Mouse (Mus musculus) CH12.LX (cell line): ENCODE measurements around the gene Pax4. TPM values are rescaled to one million over a fixed set of nuclear protein-coding genes. Genes with fewer than 3 reads are reported as not detected.

Source experiments
- DNase-seq: peaks from one replicate; pipeline ENCODE4 v3.0.0-alpha.2; 2013; ENCODE audit errors: extremely low read depth
- H3K27ac ChIP-seq: 2 replicates; pipeline ENCODE4 v1.5.1; 2012; ENCODE audit warnings: low read depth, mild to moderate bottlenecking, control low read depth, moderate library complexity; ENCODE audit not compliant: insufficient read depth
- H3K27me3 ChIP-seq: replicated peaks from 2 replicates; pipeline ENCODE3; 2012; ENCODE audit warnings: inconsistent platforms
- H3K36me3 ChIP-seq, 2 experiments: replicated peaks in 1 of 2; 2 replicates each; pipeline versions ENCODE3 to v1.6.1; 2012; ENCODE audit warnings: inconsistent platforms in 1 of 2, low read length in 1 of 2, mild to moderate bottlenecking in 1 of 2, mixed read lengths in 1 of 2, moderate library complexity in 1 of 2; ENCODE audit not compliant: control insufficient read depth in 1 of 2, insufficient read depth in 1 of 2
- H3K4me1 ChIP-seq, 2 experiments: 2 replicates each; pipeline ENCODE4 v1.6.1; 2012; ENCODE audit warnings: inconsistent platforms in 1 of 2, moderate library complexity in 1 of 2; ENCODE audit not compliant: insufficient read depth in 2 of 2, control insufficient read depth in 1 of 2
- H3K4me2 ChIP-seq: 2 replicates; pipeline ENCODE4 v1.6.1; 2012; ENCODE audit warnings: low read depth, mild to moderate bottlenecking, control low read depth; ENCODE audit not compliant: poor library complexity, insufficient read depth, severe bottlenecking
- H3K4me3 ChIP-seq, 3 experiments: fragments of 150-350 bp in 1 of 3; sonication (generic) in 1 of 3; replicated peaks in 1 of 3; 2 replicates each; pipeline versions ENCODE3 to v1.5.1; 2011 to 2012; ENCODE audit warnings: low read depth in 2 of 3, low read length in 2 of 3, mild to moderate bottlenecking in 2 of 3, moderate library complexity in 2 of 3, control low read depth in 1 of 3, improper control_type of control experiment in 1 of 3, inconsistent platforms in 1 of 3, mixed read lengths in 1 of 3; ENCODE audit not compliant: poor library complexity in 1 of 3
- H3K79me2 ChIP-seq: replicated peaks from 2 replicates; pipeline ENCODE4 v1.6.1; 2012; ENCODE audit warnings: mild to moderate bottlenecking, moderate library complexity; ENCODE audit not compliant: control insufficient read depth, poor library complexity, insufficient read depth, severe bottlenecking; ENCODE audit errors: extremely low read depth
- H3K9ac ChIP-seq: 2 replicates; pipeline ENCODE4 v1.6.1; 2012; ENCODE audit warnings: low read depth, mild to moderate bottlenecking, control low read depth, moderate library complexity; ENCODE audit not compliant: insufficient read depth
- H3K9me3 ChIP-seq: replicated peaks from 2 replicates; pipeline ENCODE3; 2012; ENCODE audit warnings: low read length, inconsistent platforms, mixed read lengths
- BHLHE40 ChIP-seq: IDR thresholded peaks from 2 replicates; pipeline ENCODE4 v1.6.1; 2011; ENCODE audit warnings: mild to moderate bottlenecking, low read depth, low read length, improper control_type of control experiment
- CHD1 ChIP-seq: IDR thresholded peaks from 2 replicates; pipeline ENCODE4 v1.6.1; 2012; ENCODE audit warnings: low read depth, low read length, improper control_type of control experiment, inconsistent platforms
- E2F4 ChIP-seq: IDR thresholded peaks from 2 replicates; pipeline ENCODE4 v1.6.1; 2011; ENCODE audit warnings: low read depth, low read length, improper control_type of control experiment; ENCODE audit not compliant: insufficient replicate concordance
- EP300 ChIP-seq: IDR thresholded peaks from 2 replicates; pipeline ENCODE4 v1.6.1; 2011; ENCODE audit warnings: low read length, improper control_type of control experiment
- GABPA ChIP-seq: IDR thresholded peaks from 2 replicates; pipeline ENCODE4 v1.6.1; 2012; ENCODE audit warnings: low read depth, low read length, improper control_type of control experiment, inconsistent platforms; ENCODE audit not compliant: insufficient replicate concordance
- HCFC1 ChIP-seq: IDR thresholded peaks from 2 replicates; pipeline ENCODE4 v1.6.1; 2012; ENCODE audit warnings: low read depth, mild to moderate bottlenecking, inconsistent platforms, low read length, improper control_type of control experiment
- IRF4 ChIP-seq: IDR thresholded peaks from 2 replicates; pipeline ENCODE4 v1.6.1; 2014; ENCODE audit warnings: low read depth, mild to moderate bottlenecking, inconsistent platforms, low read length, improper control_type of control experiment
- MAFK ChIP-seq: IDR thresholded peaks from 2 replicates; pipeline ENCODE4 v1.6.1; 2011; ENCODE audit warnings: low read length, improper control_type of control experiment; ENCODE audit not compliant: insufficient replicate concordance
- MAX ChIP-seq: IDR thresholded peaks from 2 replicates; pipeline ENCODE4 v1.6.1; 2011; ENCODE audit warnings: low read length, improper control_type of control experiment
- MAZ ChIP-seq: IDR thresholded peaks from 2 replicates; pipeline ENCODE4 v1.6.1; 2012; ENCODE audit warnings: low read depth, mild to moderate bottlenecking, inconsistent platforms, low read length, improper control_type of control experiment, moderate library complexity
- MEF2A ChIP-seq: IDR thresholded peaks from 2 replicates; pipeline ENCODE4 v1.6.1; 2014; ENCODE audit warnings: low read depth, mild to moderate bottlenecking, inconsistent platforms, low read length, improper control_type of control experiment, borderline replicate concordance
- MXI1 ChIP-seq: IDR thresholded peaks from 2 replicates; pipeline ENCODE4 v1.6.1; 2011; ENCODE audit warnings: mild to moderate bottlenecking, low read depth, low read length, improper control_type of control experiment
- PAX5 ChIP-seq: IDR thresholded peaks from 2 replicates; pipeline ENCODE4 v1.6.1; 2012; ENCODE audit warnings: low read length, inconsistent platforms, mixed read lengths
- SIN3A ChIP-seq: IDR thresholded peaks from 2 replicates; pipeline ENCODE4 v1.6.1; 2012; ENCODE audit warnings: low read length, improper control_type of control experiment, inconsistent platforms
- dilution Hi-C: fragments of 300-500 bp; cut with MboI; formaldehyde crosslinking; loops from 2 replicates; pipeline ENCODE4 v1.14.3; 2020; ENCODE audit warnings: low sequenced_read_pairs; ENCODE audit not compliant: extremely low pct_unique_long_range_greater_than_20kb, extremely low pct_ligation_motif_present
- in situ Hi-C: fragments of 300-500 bp; cut with MboI; formaldehyde crosslinking; loops from 3 replicates; pipeline ENCODE4 v1.14.3; 2019; ENCODE audit warnings: low sequenced_read_pairs, low pct_ligation_motif_present, low pct_unique_long_range_greater_than_20kb, mixed read lengths
- polyA plus RNA-seq: library from polyadenylated mRNA; unstranded; fragments of >175 nt; gene quantifications from 2 replicates; pipeline ENCODE4 v1.2.1, GENCODE M21; 2012; ENCODE audit warnings: low read depth; ENCODE audit not compliant: insufficient read length
- total RNA-seq, 2 experiments: library from RNA; depleted of rRNA; stranded (reverse); fragments of 300-350 nt in 1 of 2; fragments of >200 nt in 1 of 2; gene quantifications; 2 replicates each; pipeline ENCODE4 v1.2.3; 2012 to 2014

Gene Pax4
- total and polyA plus RNA-seq, 3 experiments = not detected

- H3K27me3 ChIP-seq = no peaks in the 10 kb centered on the region
- no peaks in the 10 kb centered on the region for H3K36me3 ChIP-seq
- TF ChIP-seq HCFC1 (no peak), GABPA (no peak), CHD1 (no peak), IRF4 (0 out of 2 replicates have a peak, but pooled peaks have one; percentile 40), MAX (no peak), BHLHE40 (no peak), MAFK (no peak), SIN3A (no peak), PAX5 (no peak), E2F4 (no peak), EP300 (0 out of 2 replicates have a peak, but pooled peaks have one; percentile 14), MXI1 (no peak)
- TF ChIP-seq, all 38 proteins: peak for 2
- no peak overlapping the region for H3K27ac ChIP-seq
- H3K4me3 ChIP-seq = no peak overlapping the region
- dilution Hi-C loops (no loop called here), in situ Hi-C loops (loop anchor here (10.0 to 25.0 kb wide), 2 partner anchors 252 to 735 kb away; no protein-coding TSS in a partner anchor)
- H3K4me1 ChIP-seq = peaks cover 0 to 14% of the 10 kb centered on the region in 2 experiments; a peak in 1 of 4 replicates
- H3K79me2 ChIP-seq = no peaks in the 10 kb centered on the region
- no peak for DNase-seq
- no peak overlapping the region for H3K9ac ChIP-seq
- peaks cover 5% of the 10 kb centered on the region for H3K9me3 ChIP-seq
- no peak overlapping the region for H3K4me2 ChIP-seq
Measured at GRCm38 (mm10) chr6:28396853-28397457, 52.2 kb downstream of the Pax4 start.

GRCm38 (mm10) chr6:28396051-28396852 is 52.9 kb downstream of the Pax4 start:
- DNase-seq = peak; percentile 33
- Histone ChIP-seq H3K79me2 (no peaks in the 10 kb centered on the region), H3K4me2 (no peak overlapping the region), H3K27me3 (no peaks in the 10 kb centered on the region), H3K9me3 (peaks cover 5% of the 10 kb centered on the region), H3K27ac (no peak overlapping the region), H3K4me3 (no peak overlapping the region), H3K4me1 (peaks cover under 1 to 14% of the 10 kb centered on the region in 2 experiments; a peak in 1 of 4 replicates), H3K36me3 (no peaks in the 10 kb centered on the region), H3K9ac (no peak overlapping the region)
- dilution Hi-C loops = no loop called here
- TF ChIP-seq EP300 (no peak), MAZ (no peak), MEF2A (0 out of 2 replicates have a peak, but pooled peaks have one; percentile 13), CHD1 (no peak)
- in situ Hi-C loops = loop anchor here (10.0 to 25.0 kb wide), 2 partner anchors 251 to 734 kb away; no protein-coding TSS in a partner anchor

Other genes with a start within 250 kb of the Pax4 start
- gene Zfp800, start 51.3 kb downstream of the Pax4 start, total RNA-seq (2012; rRNA removed) = 19.5 and 23.8 TPM in 2 replicates
- 49.5 and 50.0 TPM in 2 replicates for gene Zfp800, start 51.3 kb downstream of the Pax4 start, total RNA-seq (2014; rRNA removed)
- 15.0 and 19.1 TPM in 2 replicates for gene Zfp800, start 51.3 kb downstream of the Pax4 start, polyA plus RNA-seq
- 59.6 and 67.3 TPM in 2 replicates for gene Arf5, start 25.8 kb downstream of the Pax4 start, total RNA-seq (2012; rRNA removed)
- 77.5 and 99.7 TPM in 2 replicates for gene Arf5, start 25.8 kb downstream of the Pax4 start, total RNA-seq (2014; rRNA removed)
- 101 and 104 TPM in 2 replicates for gene Arf5, start 25.8 kb downstream of the Pax4 start, polyA plus RNA-seq
- not detected in 2 replicates for gene Fscn3, start 21.6 kb downstream of the Pax4 start, total RNA-seq (2012; rRNA removed)
- not detected in 2 replicates for gene Fscn3, start 21.6 kb downstream of the Pax4 start, total RNA-seq (2014; rRNA removed)
- not detected in 2 replicates for gene Fscn3, start 21.6 kb downstream of the Pax4 start, polyA plus RNA-seq
- 7.4 and 7.8 TPM in 2 replicates for gene Gcc1, start 21.0 kb downstream of the Pax4 start, total RNA-seq (2012; rRNA removed)
- gene Gcc1, start 21.0 kb downstream of the Pax4 start, total RNA-seq (2014; rRNA removed) = 3.0 and 4.4 TPM in 2 replicates
- 7.2 and 10.8 TPM in 2 replicates for gene Gcc1, start 21.0 kb downstream of the Pax4 start, polyA plus RNA-seq
- 288 and 377 TPM in 2 replicates for gene Snd1, start 25.8 kb upstream of the Pax4 start, total RNA-seq (2012; rRNA removed)
- 80.1 and 83.7 TPM in 2 replicates for gene Snd1, start 25.8 kb upstream of the Pax4 start, total RNA-seq (2014; rRNA removed)
- gene Snd1, start 25.8 kb upstream of the Pax4 start, polyA plus RNA-seq = 197 and 210 TPM in 2 replicates